Mouse (Mus musculus) ES-Bruce4 (cell line): ENCODE results near the gene Afg1l.

Source experiments
- CTCF ChIP-seq: IDR thresholded peaks from one replicate; pipeline ENCODE4 v1.8.1; 2011; ENCODE audit warnings: low read depth, low read length
- EP300 ChIP-seq: IDR thresholded peaks from 2 replicates; pipeline ENCODE4 v1.6.1; 2011; ENCODE audit warnings: low read depth, low read length; ENCODE audit not compliant: insufficient read depth

DNA sequence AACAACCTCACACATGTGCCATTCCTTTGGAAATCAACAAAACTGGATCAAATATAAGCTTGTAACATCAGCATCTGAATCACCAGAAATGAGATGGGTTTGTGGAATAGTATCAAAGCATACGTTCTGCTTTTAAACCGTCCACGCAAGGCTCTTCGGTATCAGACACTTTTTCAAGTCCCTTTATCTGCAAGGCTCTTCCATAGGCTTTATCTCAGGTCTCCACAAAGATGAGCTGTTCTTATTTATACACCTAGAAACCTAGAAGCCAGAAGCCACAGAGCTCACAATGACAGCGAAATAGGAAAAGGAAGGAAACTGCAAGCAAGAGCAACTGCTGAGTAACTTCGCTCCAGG lies 205.0 kb downstream of the Afg1l start:
- TF ChIP-seq EP300, result no peak
- TF ChIP-seq CTCF, result no peak
